Mouse (Mus musculus) adrenal gland, postnatal 36 days (tissue): ENCODE measurements around the gene Pdk3. TPM values are rescaled to one million over a fixed set of nuclear protein-coding genes. Genes with fewer than 3 reads are reported as not detected.

Experiments used
- total RNA-seq, 2 experiments: library from RNA; stranded (reverse); gene quantifications; 2 replicates each; pipeline ENCODE4 v1.2.3; 2021

Pdk3 gene
- total RNA-seq, 2 experiments from 2014 or later = 13.0 to 19.3 TPM

Other genes with a start within 250 kb of the Pdk3 start
- 10 to 100 TPM; 11.0 to 11.3 TPM for gene Pola1, start 200.0 kb downstream of the Pdk3 start, total RNA-seq
- under 1 TPM; 0.36 to 0.72 TPM for gene Pcyt1b, start 177.3 kb downstream of the Pdk3 start, total RNA-seq
- not detected for gene AU015836, start 136.5 kb upstream of the Pdk3 start, total RNA-seq